Mouse (Mus musculus): ENCODE measurements around the gene Dip2c. TPM values are rescaled to one million over a fixed set of nuclear protein-coding genes. Genes with fewer than 3 reads are reported as not detected.

The Dip2c gene
- polyA plus RNA-seq, 1 experiment: 15.7 TPM

- no peak overlapping the region for H3K4me3 ChIP-seq (replicated peaks; ENCODE audit: extremely low read depth, low read depth, low read length)
- no peak for DNase-seq
- TF ChIP-seq CTCF (IDR thresholded peaks at IDR 0.05; ENCODE audit: insufficient read depth, low read length) (no peak), POLR2A (IDR thresholded peaks at IDR 0.05; ENCODE audit: borderline replicate concordance, extremely low read depth, low read depth, low read length) (no peak)
- 92% methylated on average over 13 of the region's 13 CpGs for WGBS
- H3K4me1 ChIP-seq (ENCODE audit: control insufficient read depth, insufficient read depth, low read length): peaks cover 15% of the 10 kb centered on the region
Measured at GRCm38 (mm10) chr13:9283050-9283449, 6.7 kb downstream of the Dip2c start.

- WGBS: 40% methylated on average over 2 of the region's 2 CpGs
- TF ChIP-seq CTCF (IDR thresholded peaks at IDR 0.05; ENCODE audit: insufficient read depth, low read length) (no peak), POLR2A (IDR thresholded peaks at IDR 0.05; ENCODE audit: borderline replicate concordance, extremely low read depth, low read depth, low read length) (no peak)
- no peaks in the 10 kb centered on the region for H3K4me1 ChIP-seq (ENCODE audit: control insufficient read depth, insufficient read depth, low read length)
- H3K4me3 ChIP-seq (replicated peaks; ENCODE audit: extremely low read depth, low read depth, low read length): no peak overlapping the region
- DNase-seq: no peak
Measured at GRCm38 (mm10) chr13:9289916-9290315, 13.6 kb downstream of the Dip2c start.

- Histone ChIP-seq H3K4me1 (ENCODE audit: control insufficient read depth, insufficient read depth, low read length) (peaks cover 4% of the 10 kb centered on the region; the same call in 1 of the 2 replicates), H3K4me3 (replicated peaks; ENCODE audit: extremely low read depth, low read depth, low read length) (no peak overlapping the region)
- 70% methylated on average over 6 of the region's 6 CpGs for WGBS
- no peak for DNase-seq
- TF ChIP-seq CTCF (IDR thresholded peaks at IDR 0.05; ENCODE audit: insufficient read depth, low read length) (no peak), POLR2A (IDR thresholded peaks at IDR 0.05; ENCODE audit: borderline replicate concordance, extremely low read depth, low read depth, low read length) (no peak)
Measured at GRCm38 (mm10) chr13:9296285-9296684, 20.0 kb downstream of the Dip2c start.

- TF ChIP-seq CTCF (IDR thresholded peaks at IDR 0.05; ENCODE audit: insufficient read depth, low read length) (no peak), POLR2A (IDR thresholded peaks at IDR 0.05; ENCODE audit: borderline replicate concordance, extremely low read depth, low read depth, low read length) (no peak)
- WGBS: 63% methylated on average over 3 of the region's 3 CpGs
- H3K4me3 ChIP-seq (replicated peaks; ENCODE audit: extremely low read depth, low read depth, low read length): no peak overlapping the region
- H3K4me1 ChIP-seq (ENCODE audit: control insufficient read depth, insufficient read depth, low read length): peaks cover 4% of the 10 kb centered on the region; the same call in 1 of the 2 replicates
- DNase-seq: no peak
Measured at GRCm38 (mm10) chr13:9297266-9297665, 20.9 kb downstream of the Dip2c start.

GRCm38 (mm10) chr13:9297689-9298088 is 21.4 kb downstream of the Dip2c start:
- no peak for DNase-seq
- H3K4me1 ChIP-seq (ENCODE audit: control insufficient read depth, insufficient read depth, low read length): peaks cover 4% of the 10 kb centered on the region; the same call in 1 of the 2 replicates
- 73% methylated on average over 3 of the region's 3 CpGs for WGBS
- TF ChIP-seq CTCF (IDR thresholded peaks at IDR 0.05; ENCODE audit: insufficient read depth, low read length) (no peak), POLR2A (IDR thresholded peaks at IDR 0.05; ENCODE audit: borderline replicate concordance, extremely low read depth, low read depth, low read length) (no peak)
- H3K4me3 ChIP-seq (replicated peaks; ENCODE audit: extremely low read depth, low read depth, low read length): no peak overlapping the region

- WGBS: 61% methylated on average over 2 of the region's 2 CpGs
- no peak for DNase-seq
- Histone ChIP-seq H3K4me1 (ENCODE audit: control insufficient read depth, insufficient read depth, low read length) (peaks cover 4% of the 10 kb centered on the region; the same call in 1 of the 2 replicates), H3K4me3 (replicated peaks; ENCODE audit: extremely low read depth, low read depth, low read length) (no peak overlapping the region)
- no peak for TF ChIP-seq POLR2A (IDR thresholded peaks at IDR 0.05; ENCODE audit: borderline replicate concordance, extremely low read depth, low read depth, low read length)
- TF ChIP-seq CTCF (IDR thresholded peaks at IDR 0.05; ENCODE audit: insufficient read depth, low read length): no peak
Measured at GRCm38 (mm10) chr13:9299657-9300056, 23.3 kb downstream of the Dip2c start.

- H3K4me1 ChIP-seq (ENCODE audit: control insufficient read depth, insufficient read depth, low read length): no peaks in the 10 kb centered on the region; the same call in none of the 2 replicates
- DNase-seq: no peak
- TF ChIP-seq CTCF (IDR thresholded peaks at IDR 0.05; ENCODE audit: insufficient read depth, low read length) (no peak), POLR2A (IDR thresholded peaks at IDR 0.05; ENCODE audit: borderline replicate concordance, extremely low read depth, low read depth, low read length) (no peak)
- 85% methylated on average over 6 of the region's 6 CpGs for WGBS
- no peak overlapping the region for H3K4me3 ChIP-seq (replicated peaks; ENCODE audit: extremely low read depth, low read depth, low read length)
Measured at GRCm38 (mm10) chr13:9308863-9309262, 32.5 kb downstream of the Dip2c start.

- Histone ChIP-seq H3K4me3 (replicated peaks; ENCODE audit: extremely low read depth, low read depth, low read length) (no peak overlapping the region), H3K4me1 (ENCODE audit: control insufficient read depth, insufficient read depth, low read length) (peaks cover 7% of the 10 kb centered on the region)
- TF ChIP-seq CTCF (IDR thresholded peaks at IDR 0.05; ENCODE audit: insufficient read depth, low read length) (no peak), POLR2A (IDR thresholded peaks at IDR 0.05; ENCODE audit: borderline replicate concordance, extremely low read depth, low read depth, low read length) (no peak)
- DNase-seq: no peak
- WGBS: 63% methylated on average over 1 of the region's 1 CpGs
Measured at GRCm38 (mm10) chr13:9310806-9311205, 34.5 kb downstream of the Dip2c start.

GRCm38 (mm10) chr13:9312916-9313315 is 36.6 kb downstream of the Dip2c start:
- peaks cover 7% of the 10 kb centered on the region for H3K4me1 ChIP-seq (ENCODE audit: control insufficient read depth, insufficient read depth, low read length)
- TF ChIP-seq POLR2A (IDR thresholded peaks at IDR 0.05; ENCODE audit: borderline replicate concordance, extremely low read depth, low read depth, low read length) (no peak), CTCF (IDR thresholded peaks at IDR 0.05; ENCODE audit: insufficient read depth, low read length) (no peak)
- DNase-seq: no peak
- no peak overlapping the region for H3K4me3 ChIP-seq (replicated peaks; ENCODE audit: extremely low read depth, low read depth, low read length)

GRCm38 (mm10) chr13:9314099-9314712 is 37.9 kb downstream of the Dip2c start:
- H3K4me1 ChIP-seq (ENCODE audit: control insufficient read depth, insufficient read depth, low read length): peaks cover 7% of the 10 kb centered on the region
- no peak overlapping the region for H3K4me3 ChIP-seq (replicated peaks; ENCODE audit: extremely low read depth, low read depth, low read length)
- DNase-seq: peak; percentile 43
- 43% methylated on average over 2 of the region's 2 CpGs for WGBS
- TF ChIP-seq CTCF (IDR thresholded peaks at IDR 0.05; ENCODE audit: insufficient read depth, low read length) (no peak), POLR2A (IDR thresholded peaks at IDR 0.05; ENCODE audit: borderline replicate concordance, extremely low read depth, low read depth, low read length) (no peak)
